ENCODE assay signal across 19 mouse cellular contexts in the genomic region with DNA sequence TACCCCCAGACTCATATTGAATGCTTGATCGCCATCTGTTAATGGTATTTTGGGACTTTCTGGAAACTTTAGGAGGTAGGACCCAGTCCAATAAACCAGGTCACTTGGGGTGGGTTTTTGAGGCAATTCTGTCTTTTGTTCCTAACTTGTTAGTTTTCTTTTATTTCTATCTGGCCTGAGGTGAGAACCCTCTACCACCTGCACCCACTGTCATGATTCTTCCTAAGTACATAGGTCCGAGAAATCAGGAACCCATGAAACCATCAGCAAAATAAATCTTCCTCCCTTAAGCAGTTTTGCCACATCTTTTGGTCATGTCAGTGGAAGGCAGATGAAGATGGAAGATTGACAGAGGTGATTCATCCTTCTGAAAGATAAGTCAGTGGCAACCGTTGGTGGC.
DNase-seq lines count a peak whose midpoint lies in the region; ATAC-seq lines count a peak whose summit lies in the region.
"Had no signal": no experiment of that assay in that cellular context is flagged by ENCODE, and none has a peak within 500 bp of the region (broad histone marks: within the 10 kb centered on the region; RNA-seq: fewer than 3 reads in every experiment).

No protein-coding gene starts in this region.

- no peaks in the 10 kb centered on the region; the same call in 1 of the 2 replicates for H3K27me3 ChIP-seq in heart, embryonic 12.5 days (replicated peaks)
- no peaks in the 10 kb centered on the region for H3K27me3 ChIP-seq in midbrain, embryonic 11.5 days (ENCODE audit: control insufficient read depth, insufficient read depth, low read length)
- no peaks in the 10 kb centered on the region for H3K27me3 ChIP-seq in midbrain, embryonic 15.5 days (replicated peaks)
- H3K27me3 ChIP-seq: CH12.LX, Patski had no signal

- no peak overlapping the region for H3K27ac ChIP-seq in heart, embryonic 12.5 days (ENCODE audit: poor library complexity, severe bottlenecking)
- no peak overlapping the region for H3K27ac ChIP-seq in midbrain, embryonic 11.5 days (ENCODE audit: low read depth, low read length)
- H3K27ac ChIP-seq in midbrain, embryonic 15.5 days: no peak overlapping the region

- H3K4me2 ChIP-seq in heart, embryonic 12.5 days: no peak overlapping the region
- H3K4me2 ChIP-seq in midbrain, embryonic 11.5 days: no peak overlapping the region
- no peak overlapping the region for H3K4me2 ChIP-seq in midbrain, embryonic 15.5 days

- 83% methylated on average over 3 of the region's 3 CpGs for WGBS in heart, embryonic 12.5 days
- 86% methylated on average over 3 of the region's 3 CpGs for WGBS in midbrain, embryonic 11.5 days
- 91% methylated on average over 3 of the region's 3 CpGs for WGBS in midbrain, embryonic 15.5 days

- ATAC-seq in heart, embryonic 12.5 days (ENCODE audit: insufficient number of reproducible peaks, low FRiP score): no peak
- ATAC-seq in midbrain, embryonic 11.5 days (ENCODE audit: low FRiP score): no peak
- ATAC-seq in midbrain, embryonic 15.5 days (replicated peaks): no peak
- ATAC-seq: activated CD4-positive, CD25-positive, alpha-beta regulatory T cell, adult 4 months; CD4-positive, CD25-positive, alpha-beta regulatory T cell, adult 4 months; Patski had no signal

- H3K9ac ChIP-seq in heart, embryonic 12.5 days: no peak overlapping the region
- no peak overlapping the region for H3K9ac ChIP-seq in midbrain, embryonic 11.5 days (ENCODE audit: low read length)
- no peak overlapping the region for H3K9ac ChIP-seq in midbrain, embryonic 15.5 days

- DNase-seq in heart, adult 11 months: peak; percentile 69
- DNase-seq in midbrain, embryonic 11.5 days (ENCODE audit: low spot score, missing footprints): peak; percentile 76
- DNase-seq: adrenal gland, adult 2 months; adrenal gland, adult 8-10 months; adrenal gland, postnatal 10 days; adrenal gland, postnatal 14 days; adrenal gland, postnatal 25 days; adrenal gland, postnatal 36 days; B cell, adult 2 months; cerebellum, adult 11 months; cerebellum, adult 11-12 months; cerebellum, adult 18-20 months had no signal

- no peaks in the 10 kb centered on the region for H3K4me1 ChIP-seq in heart, embryonic 12.5 days (replicated peaks)
- H3K4me1 ChIP-seq in midbrain, embryonic 11.5 days (ENCODE audit: control insufficient read depth, insufficient read depth, low read length): no peaks in the 10 kb centered on the region
- H3K4me1 ChIP-seq in midbrain, embryonic 15.5 days: no peaks in the 10 kb centered on the region

- no peak overlapping the region for H3K4me3 ChIP-seq in heart, embryonic 12.5 days
- no peak overlapping the region for H3K4me3 ChIP-seq in midbrain, embryonic 11.5 days (ENCODE audit: low read depth, low read length)
- H3K4me3 ChIP-seq in midbrain, embryonic 15.5 days: no peak overlapping the region

- H3K36me3 ChIP-seq in heart, embryonic 12.5 days: no peaks in the 10 kb centered on the region
- H3K36me3 ChIP-seq in midbrain, embryonic 11.5 days (ENCODE audit: control insufficient read depth, insufficient read depth, low read length): no peaks in the 10 kb centered on the region
- H3K36me3 ChIP-seq in midbrain, embryonic 15.5 days (replicated peaks): no peaks in the 10 kb centered on the region
- H3K36me3 ChIP-seq: G1E had no signal

- H3K9me3 ChIP-seq in heart, embryonic 12.5 days (replicated peaks): no peaks in the 10 kb centered on the region
- no peaks in the 10 kb centered on the region for H3K9me3 ChIP-seq in midbrain, embryonic 11.5 days (ENCODE audit: control insufficient read depth, low read length)
- no peaks in the 10 kb centered on the region for H3K9me3 ChIP-seq in midbrain, embryonic 15.5 days
